Mouse (Mus musculus): ENCODE results near the gene Trim7.
"Not testable (repeated sequence)": the region's sequence is repeated elsewhere in the genome, so short reads cannot be mapped to it uniquely, and the experiment has no call there.

Trim7 gene

GRCm38 (mm10) chr11:48869380-48870110 is 43.6 kb downstream of the Trim7 start:
- peaks cover 6% of the 10 kb centered on the region; the same call in 1 of the 2 replicates for H3K36me3 ChIP-seq (ENCODE audit: control insufficient read depth, insufficient read depth, low read length, poor library complexity, severe bottlenecking)
- DNase-seq (ENCODE audit: low read depth, low spot score), result no peak
- no peaks in the 10 kb centered on the region for H3K27me3 ChIP-seq (ENCODE audit: control insufficient read depth, insufficient read depth, low read length, poor library complexity, severe bottlenecking)

- H3K27me3 ChIP-seq (ENCODE audit: control insufficient read depth, insufficient read depth, low read length, poor library complexity, severe bottlenecking), result no peaks in the 10 kb centered on the region
- H3K36me3 ChIP-seq (ENCODE audit: control insufficient read depth, insufficient read depth, low read length, poor library complexity, severe bottlenecking), result peaks cover 5% of the 10 kb centered on the region; the same call in 1 of the 2 replicates
- DNase-seq (ENCODE audit: low read depth, low spot score), result no peak
These were observed 44.8 kb downstream of the Trim7 start for GRCm38 (mm10) chr11:48870781-48871180.

- H3K27me3 ChIP-seq (ENCODE audit: control insufficient read depth, insufficient read depth, low read length, poor library complexity, severe bottlenecking), result no peaks in the 10 kb centered on the region
- DNase-seq (ENCODE audit: low read depth, low spot score), result peak; percentile 86
- H3K36me3 ChIP-seq (ENCODE audit: control insufficient read depth, insufficient read depth, low read length, poor library complexity, severe bottlenecking), result peaks cover 1% of the 10 kb centered on the region; the same call in 1 of the 2 replicates
These were observed 45.3 kb downstream of the Trim7 start, which contains the start of gene Irgm1 for GRCm38 (mm10) chr11:48871201-48871772. Irgm1 (minus strand) TSS chr11:48871683.

GRCm38 (mm10) chr11:48871817-48872541 is 46.0 kb downstream of the Trim7 start:
- H3K36me3 ChIP-seq (ENCODE audit: control insufficient read depth, insufficient read depth, low read length, poor library complexity, severe bottlenecking), result no peaks in the 10 kb centered on the region
- DNase-seq (ENCODE audit: low read depth, low spot score), result peak; percentile 50
- H3K27me3 ChIP-seq (ENCODE audit: control insufficient read depth, insufficient read depth, low read length, poor library complexity, severe bottlenecking), result no peaks in the 10 kb centered on the region

DNA sequence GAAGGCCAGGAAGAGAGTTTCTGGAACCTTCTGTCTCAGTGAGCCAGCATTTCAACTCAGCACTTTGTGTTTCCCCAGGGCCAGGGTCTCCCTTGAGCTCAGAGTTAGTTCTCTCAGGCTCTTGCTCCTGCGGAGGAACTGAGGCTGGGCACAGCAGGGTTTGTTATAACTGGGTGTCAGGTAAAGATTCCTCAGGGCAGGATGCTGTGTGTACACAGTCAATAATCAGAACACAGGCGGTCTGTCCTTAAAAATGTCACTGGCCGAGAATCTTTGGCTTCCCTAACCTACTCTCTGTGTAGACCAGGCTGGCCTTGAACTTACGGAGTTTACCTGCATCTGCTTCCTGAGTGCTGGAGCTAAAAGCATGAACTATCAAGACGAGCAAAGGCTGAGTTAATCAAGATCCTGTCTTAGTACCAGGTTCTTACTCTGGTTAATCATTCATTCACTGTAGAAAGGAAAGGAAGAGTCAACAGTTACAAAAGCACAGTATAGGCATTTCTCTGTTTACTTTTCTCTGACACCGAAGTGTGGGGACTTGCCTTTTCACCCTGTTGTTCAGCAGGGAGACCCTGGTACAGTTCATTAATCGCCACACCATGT is 46.9 kb downstream of the Trim7 start:
- Histone ChIP-seq H3K27me3 (ENCODE audit: control insufficient read depth, insufficient read depth, low read length, poor library complexity, severe bottlenecking) (no peaks in the 10 kb centered on the region), H3K36me3 (ENCODE audit: control insufficient read depth, insufficient read depth, low read length, poor library complexity, severe bottlenecking) (no peaks in the 10 kb centered on the region)
- DNase-seq (ENCODE audit: low read depth, low spot score), result no peak

- Histone ChIP-seq H3K27me3 (ENCODE audit: control insufficient read depth, insufficient read depth, low read length, poor library complexity, severe bottlenecking) (no peaks in the 10 kb centered on the region), H3K36me3 (ENCODE audit: control insufficient read depth, insufficient read depth, low read length, poor library complexity, severe bottlenecking) (no peaks in the 10 kb centered on the region)
- no peak for DNase-seq (ENCODE audit: low read depth, low spot score)
These were observed 47.8 kb downstream of the Trim7 start for GRCm38 (mm10) chr11:48873591-48874290.

DNA sequence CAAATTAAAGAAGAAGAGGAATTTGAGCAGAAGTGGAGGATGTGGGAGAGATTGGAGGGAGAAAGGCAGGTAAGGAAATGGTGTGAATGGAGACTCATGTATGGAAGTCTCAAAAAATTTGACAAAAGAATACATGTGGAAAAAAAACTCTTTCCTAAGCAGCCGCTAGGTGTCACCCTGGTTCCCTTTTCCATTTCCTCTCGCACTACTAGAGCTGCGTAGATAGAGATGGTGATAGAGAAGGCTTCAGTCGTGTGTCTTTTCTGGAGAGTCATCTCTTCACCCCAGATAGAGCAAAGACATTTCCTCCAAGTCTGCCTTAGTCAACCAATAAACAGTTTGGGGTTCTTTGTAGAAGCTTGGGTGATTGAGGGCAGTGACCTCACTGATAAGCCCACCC is 48.5 kb downstream of the Trim7 start:
- DNase-seq (ENCODE audit: low read depth, low spot score), result peak; percentile 86

DNA sequence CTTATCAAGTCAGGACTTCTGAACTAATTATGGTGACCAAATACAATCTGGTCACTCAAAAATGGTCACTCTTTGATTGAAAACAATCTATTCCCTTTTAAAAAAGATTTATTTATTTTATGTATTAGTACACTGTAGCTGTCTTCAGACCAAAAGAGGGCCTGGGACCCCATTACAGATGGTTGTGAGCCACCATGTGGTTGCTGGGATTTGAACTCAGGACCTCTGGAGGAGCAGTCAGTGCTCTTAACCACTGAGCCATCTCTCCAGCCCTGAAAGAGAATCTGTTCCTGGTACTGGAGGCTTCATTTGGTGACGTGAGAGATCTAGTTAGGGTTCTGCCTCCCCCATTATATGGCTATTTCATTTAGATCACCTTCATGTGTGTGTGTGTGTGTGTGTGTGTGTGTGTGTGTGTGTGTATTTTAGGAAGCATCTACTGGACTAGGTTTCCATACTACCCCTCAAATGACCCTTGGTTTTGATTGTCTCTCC is 49.5 kb downstream of the Trim7 start:
- H3K27me3 ChIP-seq (ENCODE audit: control insufficient read depth, insufficient read depth, low read length, poor library complexity, severe bottlenecking); H3K36me3 ChIP-seq (ENCODE audit: control insufficient read depth, insufficient read depth, low read length, poor library complexity, severe bottlenecking); DNase-seq (ENCODE audit: low read depth, low spot score): not testable (repeated sequence)

More for the DNA sequence above, 48.5 kb downstream of the Trim7 start:
- Histone ChIP-seq H3K27me3 (ENCODE audit: control insufficient read depth, insufficient read depth, low read length, poor library complexity, severe bottlenecking) (no peaks in the 10 kb centered on the region), H3K36me3 (ENCODE audit: control insufficient read depth, insufficient read depth, low read length, poor library complexity, severe bottlenecking) (no peaks in the 10 kb centered on the region)

DNA sequence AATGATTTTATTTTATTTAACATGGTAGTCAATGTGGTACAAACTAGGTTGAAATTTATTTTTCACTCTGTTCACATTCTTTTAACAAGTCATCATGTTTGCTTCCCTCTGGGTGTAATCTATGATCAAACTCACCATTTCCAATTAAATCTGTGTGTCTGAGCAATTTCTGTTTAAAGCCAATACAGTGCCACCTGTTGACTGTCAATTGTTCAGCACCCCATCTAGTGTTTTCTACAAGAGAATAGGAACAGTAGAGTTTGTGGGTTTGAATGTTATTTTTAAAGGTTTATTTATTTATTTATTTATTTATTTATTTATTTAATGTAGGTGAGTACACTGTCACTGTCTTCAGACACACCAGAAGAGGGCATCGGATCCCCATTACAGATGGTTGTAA is 50.7 kb downstream of the Trim7 start:
- Histone ChIP-seq H3K27me3 (ENCODE audit: control insufficient read depth, insufficient read depth, low read length, poor library complexity, severe bottlenecking) (no peaks in the 10 kb centered on the region), H3K36me3 (ENCODE audit: control insufficient read depth, insufficient read depth, low read length, poor library complexity, severe bottlenecking) (no peaks in the 10 kb centered on the region)
- peak; percentile 35 for DNase-seq (ENCODE audit: low read depth, low spot score)

GRCm38 (mm10) chr11:48898812-48899431 is 73.0 kb downstream of the Trim7 start:
- H3K27me3 ChIP-seq (ENCODE audit: control insufficient read depth, insufficient read depth, low read length, poor library complexity, severe bottlenecking), result no peaks in the 10 kb centered on the region
- no peaks in the 10 kb centered on the region for H3K36me3 ChIP-seq (ENCODE audit: control insufficient read depth, insufficient read depth, low read length, poor library complexity, severe bottlenecking)
- DNase-seq (ENCODE audit: low read depth, low spot score), result no peak

- peak; percentile 79 for DNase-seq (ENCODE audit: low read depth, low spot score)
- not testable (repeated sequence) for H3K27me3 ChIP-seq (ENCODE audit: control insufficient read depth, insufficient read depth, low read length, poor library complexity, severe bottlenecking)
These were observed 75.0 kb downstream of the Trim7 start for GRCm38 (mm10) chr11:48900654-48901566.

GRCm38 (mm10) chr11:48901567-48901930 is 75.6 kb downstream of the Trim7 start:
- H3K27me3 ChIP-seq (ENCODE audit: control insufficient read depth, insufficient read depth, low read length, poor library complexity, severe bottlenecking); H3K36me3 ChIP-seq (ENCODE audit: control insufficient read depth, insufficient read depth, low read length, poor library complexity, severe bottlenecking): not testable (repeated sequence)
- peak; percentile 68 for DNase-seq (ENCODE audit: low read depth, low spot score)

More at GRCm38 (mm10) chr11:48900654-48901566, 75.0 kb downstream of the Trim7 start:
- H3K36me3 ChIP-seq (ENCODE audit: control insufficient read depth, insufficient read depth, low read length, poor library complexity, severe bottlenecking), result not testable (repeated sequence)

All from splenic B cell, adult 2 months (primary cell).